Mouse (Mus musculus): ENCODE results near the gene Pbx1. TPM values are rescaled to one million over a fixed set of nuclear protein-coding genes. Genes with fewer than 3 reads are reported as not detected.
"Not testable (repeated sequence)": the region's sequence is repeated elsewhere in the genome, so short reads cannot be mapped to it uniquely, and the experiment has no call there.

The Pbx1 gene
- 5.7 and 11.0 TPM in 2 replicates for polyA plus RNA-seq (2012; rRNA removed)

- H3K4me1 ChIP-seq (ENCODE audit: control insufficient read depth, insufficient read depth, insufficient read length, low read length); H3K27me3 ChIP-seq (ENCODE audit: control insufficient read depth, insufficient read depth, low read length); H3K36me3 ChIP-seq (ENCODE audit: control insufficient read depth, insufficient read depth, low read length): not testable (repeated sequence)
- H3K4me3 ChIP-seq (ENCODE audit: low read depth, low read length), result peak within 1 kb of the TSS; percentile 74
- peak within 1 kb of the TSS; percentile 73 for H3K27ac ChIP-seq (ENCODE audit: insufficient read depth, low read depth, low read length)
Observed at GRCm38 (mm10) chr1:168432232-168432280, at the start of gene Pbx1. Gene Pbx1 (minus strand): TSS chr1:168432270.

GRCm38 (mm10) chr1:168479626-168480025 is 47.6 kb upstream of the Pbx1 start:
- H3K27ac ChIP-seq (ENCODE audit: insufficient read depth, low read depth, low read length), result no peak overlapping the region
- TF ChIP-seq CTCF (IDR thresholded peaks at IDR 0.05; ENCODE audit: extremely low read depth, insufficient read length, insufficient replicate concordance, low read depth, low read length) (no peak), POLR2A (IDR thresholded peaks at IDR 0.05; ENCODE audit: low read depth, low read length) (no peak)
- H3K36me3 ChIP-seq (ENCODE audit: control insufficient read depth, insufficient read depth, low read length), result no peaks in the 10 kb centered on the region
- no peaks in the 10 kb centered on the region for H3K4me1 ChIP-seq (ENCODE audit: control insufficient read depth, insufficient read depth, insufficient read length, low read length)
- no peak overlapping the region for H3K4me3 ChIP-seq (ENCODE audit: low read depth, low read length)
- 85% methylated on average over 8 of the region's 8 CpGs for WGBS
- H3K27me3 ChIP-seq (ENCODE audit: control insufficient read depth, insufficient read depth, low read length), result no peaks in the 10 kb centered on the region

GRCm38 (mm10) chr1:168478829-168479228 is 46.8 kb upstream of the Pbx1 start:
- H3K27ac ChIP-seq (ENCODE audit: insufficient read depth, low read depth, low read length), result no peak overlapping the region
- H3K36me3 ChIP-seq (ENCODE audit: control insufficient read depth, insufficient read depth, low read length), result no peaks in the 10 kb centered on the region
- no peaks in the 10 kb centered on the region for H3K4me1 ChIP-seq (ENCODE audit: control insufficient read depth, insufficient read depth, insufficient read length, low read length)
- H3K4me3 ChIP-seq (ENCODE audit: low read depth, low read length), result no peak overlapping the region
- WGBS, result 71% methylated on average over 2 of the region's 2 CpGs
- TF ChIP-seq POLR2A (IDR thresholded peaks at IDR 0.05; ENCODE audit: low read depth, low read length), result no peak
- no peak for TF ChIP-seq CTCF (IDR thresholded peaks at IDR 0.05; ENCODE audit: extremely low read depth, insufficient read length, insufficient replicate concordance, low read depth, low read length)
- H3K27me3 ChIP-seq (ENCODE audit: control insufficient read depth, insufficient read depth, low read length), result no peaks in the 10 kb centered on the region

GRCm38 (mm10) chr1:168476917-168477316 is 44.8 kb upstream of the Pbx1 start:
- TF ChIP-seq CTCF (IDR thresholded peaks at IDR 0.05; ENCODE audit: extremely low read depth, insufficient read length, insufficient replicate concordance, low read depth, low read length), result no peak
- TF ChIP-seq POLR2A (IDR thresholded peaks at IDR 0.05; ENCODE audit: low read depth, low read length), result no peak
- no peak overlapping the region for H3K4me3 ChIP-seq (ENCODE audit: low read depth, low read length)
- no peaks in the 10 kb centered on the region for H3K4me1 ChIP-seq (ENCODE audit: control insufficient read depth, insufficient read depth, insufficient read length, low read length)
- WGBS, result 79% methylated on average over 3 of the region's 3 CpGs
- H3K27ac ChIP-seq (ENCODE audit: insufficient read depth, low read depth, low read length), result no peak overlapping the region
- H3K36me3 ChIP-seq (ENCODE audit: control insufficient read depth, insufficient read depth, low read length), result no peaks in the 10 kb centered on the region
- H3K27me3 ChIP-seq (ENCODE audit: control insufficient read depth, insufficient read depth, low read length), result no peaks in the 10 kb centered on the region

- H3K27me3 ChIP-seq (ENCODE audit: control insufficient read depth, insufficient read depth, low read length), result no peaks in the 10 kb centered on the region
- H3K4me1 ChIP-seq (ENCODE audit: control insufficient read depth, insufficient read depth, insufficient read length, low read length), result no peaks in the 10 kb centered on the region
- no peak overlapping the region for H3K4me3 ChIP-seq (ENCODE audit: low read depth, low read length)
- 74% methylated on average over 14 of the region's 14 CpGs for WGBS
- TF ChIP-seq POLR2A (IDR thresholded peaks at IDR 0.05; ENCODE audit: low read depth, low read length) (no peak), CTCF (IDR thresholded peaks at IDR 0.05; ENCODE audit: extremely low read depth, insufficient read length, insufficient replicate concordance, low read depth, low read length) (no peak)
- H3K27ac ChIP-seq (ENCODE audit: insufficient read depth, low read depth, low read length), result no peak overlapping the region
- no peaks in the 10 kb centered on the region for H3K36me3 ChIP-seq (ENCODE audit: control insufficient read depth, insufficient read depth, low read length)
Observed at GRCm38 (mm10) chr1:168476216-168476897, 44.3 kb upstream of the Pbx1 start.

GRCm38 (mm10) chr1:168475579-168476208 is 43.6 kb upstream of the Pbx1 start:
- no peak for TF ChIP-seq POLR2A (IDR thresholded peaks at IDR 0.05; ENCODE audit: low read depth, low read length)
- TF ChIP-seq CTCF (IDR thresholded peaks at IDR 0.05; ENCODE audit: extremely low read depth, insufficient read length, insufficient replicate concordance, low read depth, low read length), result no peak
- no peaks in the 10 kb centered on the region for H3K36me3 ChIP-seq (ENCODE audit: control insufficient read depth, insufficient read depth, low read length)
- no peaks in the 10 kb centered on the region for H3K27me3 ChIP-seq (ENCODE audit: control insufficient read depth, insufficient read depth, low read length)
- no peak overlapping the region for H3K4me3 ChIP-seq (ENCODE audit: low read depth, low read length)
- no peak overlapping the region for H3K27ac ChIP-seq (ENCODE audit: insufficient read depth, low read depth, low read length)
- no peaks in the 10 kb centered on the region for H3K4me1 ChIP-seq (ENCODE audit: control insufficient read depth, insufficient read depth, insufficient read length, low read length)
- WGBS, result 84% methylated on average over 17 of the region's 17 CpGs

- WGBS, result 72% methylated on average over 12 of the region's 12 CpGs
- Histone ChIP-seq H3K4me3 (ENCODE audit: low read depth, low read length) (no peak overlapping the region), H3K36me3 (ENCODE audit: control insufficient read depth, insufficient read depth, low read length) (no peaks in the 10 kb centered on the region), H3K4me1 (ENCODE audit: control insufficient read depth, insufficient read depth, insufficient read length, low read length) (no peaks in the 10 kb centered on the region), H3K27ac (ENCODE audit: insufficient read depth, low read depth, low read length) (no peak overlapping the region), H3K27me3 (ENCODE audit: control insufficient read depth, insufficient read depth, low read length) (no peaks in the 10 kb centered on the region)
- no peak for TF ChIP-seq CTCF (IDR thresholded peaks at IDR 0.05; ENCODE audit: extremely low read depth, insufficient read length, insufficient replicate concordance, low read depth, low read length)
- TF ChIP-seq POLR2A (IDR thresholded peaks at IDR 0.05; ENCODE audit: low read depth, low read length), result no peak
Observed at GRCm38 (mm10) chr1:168473255-168474069, 41.4 kb upstream of the Pbx1 start.

Data from small intestine, adult 2 months (tissue).